Mouse (Mus musculus): ENCODE results near the gene Alox12.

DNA sequence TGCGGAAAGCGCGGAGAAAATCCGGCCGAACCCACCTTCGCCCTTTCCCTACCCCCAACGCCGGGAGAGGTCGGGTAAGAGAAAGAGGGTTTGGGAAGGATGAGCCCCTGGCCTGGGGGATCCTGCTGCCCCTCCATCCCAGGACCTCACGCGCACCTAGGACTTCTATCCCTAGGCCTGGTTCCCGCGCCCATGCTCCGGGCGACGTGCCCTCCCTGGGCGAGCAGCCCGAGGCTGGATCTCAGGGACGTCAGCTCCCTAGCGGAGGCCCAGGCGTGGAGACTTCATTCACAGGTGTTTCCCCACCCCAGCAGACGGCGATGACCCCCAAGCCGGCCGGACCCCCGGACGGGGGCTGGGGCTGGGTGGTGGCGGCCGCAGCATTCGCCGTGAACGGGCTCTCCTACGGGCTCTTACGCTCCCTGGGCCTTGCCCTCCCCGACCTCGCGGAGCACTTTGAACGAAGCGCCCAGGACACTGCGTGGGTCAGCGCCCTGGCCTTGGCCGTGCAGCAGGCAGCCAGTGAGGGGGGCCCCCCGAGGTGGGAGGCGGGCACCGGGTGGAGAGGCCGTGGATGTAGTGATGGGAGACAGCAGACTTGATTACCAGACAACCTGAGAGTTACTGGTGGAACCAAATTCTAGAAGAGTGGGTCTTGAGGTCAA lies 40.8 kb downstream of the Alox12 start:
- TF ChIP-seq CTCF (IDR thresholded peaks at IDR 0.05; ENCODE audit: low read depth, low read length), result no peak
- TF ChIP-seq POLR2A (IDR thresholded peaks at IDR 0.05; ENCODE audit: borderline replicate concordance, low read depth, low read length), result no peak

Measured in bone marrow macrophage, adult 2 months (primary cell).